Mouse (Mus musculus) kidney, postnatal 0 days (tissue): ENCODE data around the gene Unc119. TPM values are rescaled to one million over a fixed set of nuclear protein-coding genes. Genes with fewer than 3 reads are reported as not detected.
A peak's percentile ranks its signal among the peaks of the same experiment; 100 is the strongest.

Experiments
- ATAC-seq: fragments of 200-750 bp; cut with Nextera tagmentation; replicated peaks from 2 replicates; pipeline ENCODE4 v1.8.0; 2017; ENCODE audit warnings: low read depth, moderate number of reproducible peaks, moderate TSS enrichment, moderate library complexity; ENCODE audit not compliant: low FRiP score
- DNase-seq: peaks from one replicate; pipeline ENCODE4 v3.0.0-alpha.2; 2016; ENCODE audit warnings: low spot score
- H3K27ac ChIP-seq: fragments of 300-500 bp; sonication (generic); 2 replicates; pipeline ENCODE4 v1.5.1; 2014; ENCODE audit warnings: mild to moderate bottlenecking
- H3K27me3 ChIP-seq: fragments of 300-500 bp; sonication (generic); 2 replicates; pipeline ENCODE4 v1.6.1; 2014; ENCODE audit warnings: low read length, mixed read lengths; ENCODE audit not compliant: insufficient read depth
- H3K36me3 ChIP-seq: fragments of 300-500 bp; sonication (generic); 2 replicates; pipeline ENCODE4 v1.6.1; 2014; ENCODE audit warnings: low read length, mixed read lengths; ENCODE audit not compliant: insufficient read depth
- H3K4me1 ChIP-seq: fragments of 300-500 bp; sonication (generic); replicated peaks from 2 replicates; pipeline ENCODE4 v1.6.1; 2014; ENCODE audit warnings: antibody characterized with exemption, low read length, mixed read lengths; ENCODE audit not compliant: insufficient read depth
- H3K4me2 ChIP-seq: fragments of 300-500 bp; sonication (generic); 2 replicates; pipeline ENCODE4 v1.6.1; 2014; ENCODE audit warnings: mild to moderate bottlenecking, low read length, moderate library complexity, mixed read lengths
- H3K4me3 ChIP-seq: fragments of 300-500 bp; sonication (generic); replicated peaks from 2 replicates; pipeline ENCODE4 v1.5.1; 2014; ENCODE audit warnings: low read depth, low read length
- H3K9ac ChIP-seq: fragments of 300-500 bp; sonication (generic); 2 replicates; pipeline ENCODE4 v1.6.1; 2014; ENCODE audit warnings: low read depth, low read length
- H3K9me3 ChIP-seq: fragments of 300-500 bp; sonication (generic); replicated peaks from 2 replicates; pipeline ENCODE4 v1.6.1; 2016; ENCODE audit warnings: low read length, inconsistent platforms, mixed read lengths
- CTCF ChIP-seq: IDR thresholded peaks from 2 replicates; pipeline ENCODE4 v1.5.1; 2016; ENCODE audit warnings: antibody characterized with exemption, low read depth, mild to moderate bottlenecking, moderate library complexity
- WGBS: fragments of 180-500 bp; shearing (Covaris S2); extraction: QIAGEN DNeasy Blood & Tissue Kit; methylation state at CpG from one replicate; pipeline ENCODE4 v1.1.7; 2014; 5-methylcytosine and 5-hydroxymethylcytosine counted together
- polyA plus RNA-seq: library from polyadenylated mRNA; unstranded; fragments of >200 nt; fragmentation: Nextera tagmentation; extraction: Ambion mirVana; gene quantifications from 2 replicates; pipeline ENCODE4 v1.2.1, GENCODE M21; 2015

Gene Unc119
- 30.4 TPM in 2 replicates for polyA plus RNA-seq

DNA sequence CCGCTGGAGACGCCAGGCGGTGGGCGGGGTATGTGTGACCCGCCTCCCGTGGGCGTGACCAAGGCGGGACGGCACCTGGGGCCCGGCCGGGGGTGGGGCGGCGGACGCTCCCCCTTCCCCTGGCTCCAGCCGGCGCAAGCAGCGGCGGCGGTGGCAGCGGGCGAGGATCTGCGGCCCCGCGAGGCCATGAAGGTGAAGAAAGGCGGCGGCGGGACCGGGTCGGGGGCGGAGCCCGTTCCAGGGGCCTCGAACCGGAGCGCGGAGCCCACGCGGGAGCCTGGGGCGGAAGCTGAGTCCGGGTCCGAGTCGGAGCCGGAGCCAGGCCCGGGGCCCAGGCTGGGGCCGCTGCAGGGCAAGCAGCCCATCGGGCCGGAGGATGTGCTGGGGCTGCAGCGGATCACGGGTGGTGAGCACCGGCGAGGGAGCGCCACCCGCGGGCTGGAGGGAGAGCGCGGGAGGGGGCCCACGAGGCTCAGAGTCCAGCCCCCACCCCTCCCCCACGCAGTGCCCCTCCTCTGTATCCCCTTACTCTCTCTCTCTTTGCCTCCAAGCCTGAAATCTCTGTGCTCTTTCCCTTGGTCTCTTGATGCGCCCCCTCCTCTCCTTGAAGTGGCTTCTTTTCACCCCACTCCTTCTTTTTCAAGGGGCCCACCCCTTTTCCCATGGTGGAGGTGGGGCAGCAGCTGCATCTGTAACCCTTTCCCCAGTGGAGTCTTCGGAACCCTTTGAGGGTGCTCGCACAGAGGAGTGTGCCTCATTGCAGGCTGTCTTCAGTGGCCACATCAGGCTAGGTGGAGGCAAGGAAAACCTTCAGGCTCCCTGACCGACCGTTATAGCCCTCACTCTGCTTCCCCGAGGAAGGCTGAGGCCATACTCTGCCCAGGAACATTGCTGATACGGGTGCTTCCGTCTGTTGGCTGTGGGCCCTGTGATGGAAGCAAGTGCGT, at the start of gene Unc119:
Unc119 (plus strand) TSS at position 102 of the 947 bp plus-strand sequence.
- Histone ChIP-seq H3K36me3 (0 out of 2 replicates have a peak, but pooled peaks cover 9% of the 10 kb centered on the region), H3K4me3 (peak within 1 kb of the TSS; percentile 79), H3K9me3 (no peaks in the 10 kb centered on the region), H3K4me1 (peaks cover 11% of the 10 kb centered on the region; the same call in 1 of the 2 replicates), H3K27me3 (no peaks in the 10 kb centered on the region), H3K4me2 (peak within 1 kb of the TSS; percentile 80), H3K27ac (peak within 1 kb of the TSS; percentile 65), H3K9ac (peak within 1 kb of the TSS; percentile 72)
- ATAC-seq (peak; percentile 64), DNase-seq (peak; percentile 75)
- no peak for TF ChIP-seq CTCF
- WGBS: under 1% methylated on average over 45 of the region's 66 CpGs

DNA sequence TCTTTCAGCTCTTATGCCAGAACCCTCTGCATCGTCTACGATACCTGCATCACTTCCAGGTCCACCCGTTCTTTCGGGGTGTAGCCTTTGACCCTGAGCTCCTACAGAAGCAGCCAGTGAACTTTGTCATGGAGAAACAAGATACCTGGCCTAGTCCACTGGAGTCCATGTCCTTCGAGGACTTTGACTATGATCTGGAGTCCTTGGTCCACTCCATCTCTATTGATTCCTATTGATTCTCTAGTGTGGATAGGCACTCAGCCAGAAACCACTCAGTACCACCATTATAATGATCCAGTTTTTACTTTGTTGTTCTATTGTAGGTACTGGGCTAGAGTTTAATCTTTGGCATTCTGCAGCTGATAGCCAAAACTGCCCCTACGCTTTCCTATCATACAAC, 48.7 kb upstream of the Unc119 start:
- peaks cover 15% of the 10 kb centered on the region for H3K36me3 ChIP-seq
- H3K4me2 ChIP-seq: no peak overlapping the region
- H3K27me3 ChIP-seq: no peaks in the 10 kb centered on the region
- DNase-seq (no peak), ATAC-seq (no peak)
- H3K27ac ChIP-seq: no peak overlapping the region
- no peaks in the 10 kb centered on the region for H3K4me1 ChIP-seq
- no peak overlapping the region for H3K4me3 ChIP-seq
- H3K9me3 ChIP-seq: no peaks in the 10 kb centered on the region
- H3K9ac ChIP-seq: no peak overlapping the region
- TF ChIP-seq CTCF: no peak
- WGBS: 97% methylated on average over 6 of the region's 6 CpGs

DNA sequence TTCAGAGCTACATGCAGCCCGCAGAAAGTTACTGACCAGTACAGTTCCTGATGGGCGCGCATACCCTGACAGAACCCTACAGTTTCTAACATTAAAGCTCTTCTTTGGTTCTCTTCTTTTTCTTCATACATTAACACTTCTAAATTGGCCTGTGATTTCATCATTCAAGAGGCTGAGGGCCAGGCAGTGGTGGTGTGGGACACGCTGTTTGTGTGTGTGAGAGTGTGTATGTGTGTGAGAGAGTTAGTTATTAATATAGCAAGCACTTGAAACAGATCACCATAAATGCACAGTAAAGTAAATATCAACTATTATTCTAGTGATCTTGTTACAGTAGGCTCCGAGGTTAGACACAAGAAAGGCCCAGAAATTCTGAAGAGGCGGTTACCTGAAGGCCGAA, 42.4 kb upstream of the Unc119 start:
- 0 out of 2 replicates have a peak, but pooled peaks have one; percentile 9 for ATAC-seq
- 59% methylated on average over 7 of the region's 7 CpGs for WGBS

DNA sequence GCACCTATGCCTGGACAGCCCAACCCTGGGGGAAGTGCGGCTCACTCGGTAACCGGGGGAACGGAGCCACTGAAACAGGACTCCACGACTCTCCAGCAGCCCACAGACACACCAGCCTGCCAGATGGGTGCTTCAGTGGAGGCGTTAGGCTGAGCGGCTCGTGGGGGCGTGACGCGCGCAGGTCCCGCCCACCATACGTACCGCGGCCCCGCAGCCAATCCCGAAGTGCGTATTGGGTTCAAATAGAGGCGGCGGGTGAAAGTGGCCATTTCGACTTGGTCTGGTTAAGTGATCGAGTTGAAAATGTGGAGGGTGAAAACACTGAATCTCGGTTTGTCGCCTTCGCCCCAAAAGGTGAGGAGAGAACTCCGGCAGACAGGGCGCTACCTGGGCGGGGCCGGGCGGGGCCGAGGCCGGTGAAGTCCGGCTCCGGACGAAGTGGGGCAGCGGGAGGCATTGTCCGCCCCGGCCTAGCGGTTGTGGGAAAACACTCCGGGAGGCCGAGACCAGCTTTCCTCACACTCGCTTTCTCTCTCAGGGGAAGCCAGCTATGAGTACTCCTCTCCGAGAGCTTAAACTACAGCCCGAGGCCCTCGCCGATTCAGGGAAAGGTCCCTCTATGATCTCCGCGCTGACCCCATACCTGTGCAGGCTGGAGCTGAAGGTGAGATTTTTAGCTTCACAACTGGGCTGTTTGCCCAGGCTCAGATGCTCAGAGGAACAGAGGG, 41.8 kb upstream of the Unc119 start, which contains the start of gene Spag5:
Spag5 (plus strand) TSS at position 173 of the 728 bp plus-strand sequence.
- WGBS: under 1% methylated on average over 49 of the region's 49 CpGs

More for the DNA sequence above, 42.4 kb upstream of the Unc119 start:
- Histone ChIP-seq H3K4me3 (peak overlapping the region; percentile 75), H3K27me3 (no peaks in the 10 kb centered on the region), H3K36me3 (no peaks in the 10 kb centered on the region; the same call in 1 of the 2 replicates), H3K4me1 (no peaks in the 10 kb centered on the region), H3K27ac (no peak overlapping the region), H3K9me3 (no peaks in the 10 kb centered on the region), H3K4me2 (peak overlapping the region; percentile 90), H3K9ac (peak overlapping the region; percentile 36; the same call in 1 of the 2 replicates)
- no peak for TF ChIP-seq CTCF
- DNase-seq: no peak

DNA sequence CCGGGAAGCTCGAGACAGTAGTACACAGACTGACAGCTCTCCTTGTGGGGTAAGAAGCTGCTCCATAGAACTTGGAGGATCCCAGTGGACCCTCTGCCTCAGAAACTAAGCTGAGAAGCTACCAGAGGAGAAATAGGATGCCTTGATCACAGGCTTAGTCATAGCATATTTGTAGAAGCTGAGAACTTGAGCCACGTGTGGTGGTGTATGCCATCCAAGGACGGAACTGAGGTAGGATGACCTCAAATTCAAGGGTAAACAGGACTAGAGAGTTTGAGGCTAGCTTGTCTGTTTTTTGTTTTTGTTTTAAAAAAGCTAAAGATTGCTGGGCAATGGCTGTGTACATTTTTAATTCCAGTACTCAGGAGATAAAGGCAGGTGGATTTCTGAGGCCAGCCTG, 38.0 kb upstream of the Unc119 start:
- Histone ChIP-seq H3K36me3 (peaks cover 3% of the 10 kb centered on the region; the same call in 1 of the 2 replicates), H3K4me2 (no peak overlapping the region), H3K27ac (no peak overlapping the region), H3K4me1 (no peaks in the 10 kb centered on the region), H3K4me3 (no peak overlapping the region), H3K27me3 (no peaks in the 10 kb centered on the region), H3K9me3 (no peaks in the 10 kb centered on the region), H3K9ac (no peak overlapping the region)
- 88% methylated on average over 4 of the region's 4 CpGs for WGBS
- TF ChIP-seq CTCF: no peak
- no peak for DNase-seq
- no peak for ATAC-seq

More for the DNA sequence above, 41.8 kb upstream of the Unc119 start, which contains the start of gene Spag5:
- ATAC-seq (peak; percentile 97), DNase-seq (peak; percentile 96)
- peak within 1 kb of the TSS; percentile 75 for H3K4me3 ChIP-seq
- H3K9ac ChIP-seq: peak within 1 kb of the TSS; percentile 73
- H3K4me2 ChIP-seq: peak within 1 kb of the TSS; percentile 90
- H3K27me3 ChIP-seq: no peaks in the 10 kb centered on the region
- TF ChIP-seq CTCF: no peak
- peak within 1 kb of the TSS; percentile 54; the same call in 1 of the 2 replicates for H3K27ac ChIP-seq
- H3K36me3 ChIP-seq: peaks cover under 1% of the 10 kb centered on the region; the same call in 1 of the 2 replicates
- H3K9me3 ChIP-seq: no peaks in the 10 kb centered on the region
- no peaks in the 10 kb centered on the region for H3K4me1 ChIP-seq
